Mouse (Mus musculus) B cell, adult 2 months (primary cell): ENCODE data around the gene Tomm6.
"Not testable (repeated sequence)": the region's sequence is repeated elsewhere in the genome, so short reads cannot be mapped to it uniquely, and the experiment has no call there.

Source experiments
- DNase-seq, 2 experiments: peaks; one replicate each; pipeline ENCODE4 v3.0.0; 2022

Gene Tomm6

GRCm38 (mm10) chr17:47694503-47695336, 6.5 kb upstream of the Tomm6 start, which contains the start of gene Prickle4:
Gene Prickle4 (minus strand): TSS chr17:47694736.
- DNase-seq: peak; percentile 97

- no peak for DNase-seq
Observed at GRCm38 (mm10) chr17:47694442-47694502, 6.1 kb upstream of the Tomm6 start, which contains the start of gene Gm21981. Gene Gm21981 (minus strand): TSS chr17:47694455.

- peak in 1 of 2 experiments; percentile 6 for DNase-seq
Observed at GRCm38 (mm10) chr17:47693671-47694441, 5.7 kb upstream of the Tomm6 start.

- no peak for DNase-seq
Observed at GRCm38 (mm10) chr17:47691650-47692049, 3.5 kb upstream of the Tomm6 start.

- no peak for DNase-seq
Observed at GRCm38 (mm10) chr17:47689894-47690293, 1.7 kb upstream of the Tomm6 start.

GRCm38 (mm10) chr17:47688608-47689575, 706 bp upstream of the Tomm6 start, which contains the start of gene Frs3:
Gene Frs3 (plus strand): TSS chr17:47689030.
- peak; percentile 60 to 62 for DNase-seq

GRCm38 (mm10) chr17:47687409-47688343, 510 bp downstream of the Tomm6 start:
- peak; percentile 95 for DNase-seq

GRCm38 (mm10) chr17:47682836-47683235, 5.3 kb downstream of the Tomm6 start:
- DNase-seq: no peak

- no peak for DNase-seq
Observed at GRCm38 (mm10) chr17:47678702-47679101, 9.5 kb downstream of the Tomm6 start.

- no peak for DNase-seq
Observed at GRCm38 (mm10) chr17:47678238-47678637, 9.9 kb downstream of the Tomm6 start.

- peak; percentile 62 to 65 for DNase-seq
Observed at GRCm38 (mm10) chr17:47676581-47676980, 11.6 kb downstream of the Tomm6 start.

- no peak for DNase-seq
Observed at GRCm38 (mm10) chr17:47672311-47673111, 15.7 kb downstream of the Tomm6 start.

- no peak for DNase-seq
Observed at GRCm38 (mm10) chr17:47671988-47672310, 16.2 kb downstream of the Tomm6 start.

GRCm38 (mm10) chr17:47669166-47669565, 19.0 kb downstream of the Tomm6 start:
- no peak for DNase-seq

- no peak for DNase-seq
Observed at GRCm38 (mm10) chr17:47664474-47664873, 23.7 kb downstream of the Tomm6 start.

GRCm38 (mm10) chr17:47663009-47663713, 25.0 kb downstream of the Tomm6 start:
- no peak for DNase-seq

GRCm38 (mm10) chr17:47658741-47659243, 29.4 kb downstream of the Tomm6 start:
- no peak for DNase-seq

- DNase-seq: no peak
Observed at GRCm38 (mm10) chr17:47657901-47658300, 30.3 kb downstream of the Tomm6 start.

GRCm38 (mm10) chr17:47655697-47656096, 32.5 kb downstream of the Tomm6 start:
- DNase-seq: no peak

GRCm38 (mm10) chr17:47654346-47654745, 33.8 kb downstream of the Tomm6 start:
- not testable (repeated sequence) for DNase-seq
